Mouse (Mus musculus) brain, adult 2 months (tissue): Measurements from ENCODE around the gene Ercc1.

Source experiments
- DNase-seq: peaks from one replicate; pipeline ENCODE4 v3.0.0; 2011; ENCODE audit warnings: low read depth, low spot score

Gene Ercc1

GRCm38 (mm10) chr7:19344237-19344847 lies at the start of gene Ercc1:
Ercc1 (plus strand) TSS chr7:19344778.
- no peak for DNase-seq

- DNase-seq = peak; percentile 98
These were observed 48.9 kb upstream of the Ercc1 start for GRCm38 (mm10) chr7:19295503-19296185.

- no peak for DNase-seq
These were observed 47.5 kb upstream of the Ercc1 start for GRCm38 (mm10) chr7:19297034-19297433.

- DNase-seq = no peak
These were observed 46.8 kb upstream of the Ercc1 start for GRCm38 (mm10) chr7:19297794-19298193.

- peak; percentile 86 for DNase-seq
These were observed 45.4 kb upstream of the Ercc1 start for GRCm38 (mm10) chr7:19299194-19299593.

- DNase-seq = peak; percentile 93
These were observed 43.8 kb upstream of the Ercc1 start for GRCm38 (mm10) chr7:19300501-19301421.

GRCm38 (mm10) chr7:19301461-19302263 lies 42.9 kb upstream of the Ercc1 start:
- no peak for DNase-seq

- DNase-seq = no peak
These were observed 42.1 kb upstream of the Ercc1 start for GRCm38 (mm10) chr7:19302264-19303045.

- DNase-seq = no peak
These were observed 41.6 kb upstream of the Ercc1 start for GRCm38 (mm10) chr7:19303046-19303305.

- DNase-seq = peak; percentile 73
These were observed 40.8 kb upstream of the Ercc1 start for GRCm38 (mm10) chr7:19303770-19304169.

- DNase-seq = no peak
These were observed 39.8 kb upstream of the Ercc1 start for GRCm38 (mm10) chr7:19304501-19305412.

- no peak for DNase-seq
These were observed 39.2 kb upstream of the Ercc1 start for GRCm38 (mm10) chr7:19305413-19305735.

GRCm38 (mm10) chr7:19305796-19306765 lies 38.5 kb upstream of the Ercc1 start:
- no peak for DNase-seq

GRCm38 (mm10) chr7:19306819-19307738 lies 37.5 kb upstream of the Ercc1 start:
- no peak for DNase-seq

GRCm38 (mm10) chr7:19307739-19308453 lies 36.7 kb upstream of the Ercc1 start:
- peak; percentile 92 for DNase-seq

GRCm38 (mm10) chr7:19308454-19309277 lies 35.9 kb upstream of the Ercc1 start:
- peak; percentile 98 for DNase-seq
